Mouse (Mus musculus): Measurements from ENCODE around the gene Upf1. TPM values are rescaled to one million over a fixed set of nuclear protein-coding genes. Genes with fewer than 3 reads are reported as not detected.

Upf1 gene
- polyA plus RNA-seq (2012; rRNA removed): 19.1 and 21.6 TPM in 2 replicates

DNA sequence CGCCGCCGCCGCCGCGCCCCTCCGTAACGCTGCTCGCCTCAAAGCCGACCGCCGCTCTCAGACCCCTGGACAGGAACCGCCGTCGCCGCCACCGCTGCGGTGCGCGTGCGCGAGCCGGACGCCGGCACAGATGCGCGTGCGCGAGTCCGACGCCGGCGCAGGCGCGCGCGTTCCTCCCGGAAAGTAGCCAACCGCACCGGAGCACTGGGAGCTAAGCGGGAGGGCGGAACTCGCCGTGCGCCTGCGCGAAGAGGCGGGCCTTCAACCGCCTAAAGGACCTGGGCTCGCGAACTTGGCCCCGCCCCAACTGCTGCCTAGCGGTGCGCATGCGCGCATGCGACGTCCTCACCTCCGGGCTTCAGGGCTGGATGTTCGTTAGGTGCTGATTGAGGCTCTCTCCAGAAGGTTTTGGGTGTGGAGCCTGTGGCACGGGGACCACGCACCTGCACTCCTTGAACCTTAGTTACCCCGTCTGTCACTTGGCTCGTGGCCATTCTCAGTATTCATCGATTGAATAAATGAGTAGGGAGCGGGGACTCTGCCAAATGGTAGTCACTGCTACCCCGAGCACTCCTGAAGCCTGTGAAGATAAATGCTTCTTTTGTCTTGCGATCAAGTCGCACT, at the start of gene Upf1:
Gene Upf1, minus strand, starts transcription at position 85 of the 624 bp plus-strand sequence.

GRCm38 (mm10) chr8:70373397-70374317, 20.6 kb upstream of the Upf1 start, which contains the start of gene Comp:
Comp (plus strand) TSS chr8:70373558.

DNA sequence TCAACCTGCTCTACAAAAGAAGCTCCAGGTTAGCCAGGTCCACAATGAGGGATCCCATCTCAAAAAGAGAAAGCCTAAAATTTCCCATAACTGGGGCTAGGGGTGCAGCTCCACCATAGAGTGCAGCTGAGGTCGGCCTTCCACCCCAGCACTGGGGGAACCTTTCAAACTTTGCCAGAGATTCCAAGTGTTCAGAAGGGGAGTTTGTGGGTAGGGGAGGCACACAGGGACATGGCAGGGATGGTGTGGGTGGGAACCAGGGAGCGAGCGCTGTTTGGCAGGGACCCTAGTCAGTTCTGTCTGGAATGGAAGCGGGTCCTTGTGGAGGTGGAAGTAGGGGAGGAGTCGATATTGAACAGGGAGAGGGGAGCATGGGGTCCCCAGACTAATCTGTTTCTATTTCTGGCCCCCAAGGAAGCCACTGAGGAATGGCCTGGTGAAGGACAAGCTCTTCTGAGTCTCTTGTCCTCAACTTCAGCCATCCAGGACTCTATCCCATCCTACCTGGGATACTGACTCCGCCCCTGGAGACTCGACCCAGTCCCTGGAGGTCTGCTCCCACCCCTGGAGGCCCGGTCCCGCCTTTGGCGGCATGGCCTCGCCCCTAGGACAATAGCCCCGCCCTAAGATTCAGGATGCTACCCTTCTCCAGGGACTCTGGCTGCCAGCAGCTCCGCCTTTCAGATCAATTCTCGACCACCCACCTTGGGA, 23.8 kb downstream of the Upf1 start, which contains the start of gene Gdf1:
Gene Gdf1, plus strand, starts transcription at position 694 of the 711 bp plus-strand sequence.

DNA sequence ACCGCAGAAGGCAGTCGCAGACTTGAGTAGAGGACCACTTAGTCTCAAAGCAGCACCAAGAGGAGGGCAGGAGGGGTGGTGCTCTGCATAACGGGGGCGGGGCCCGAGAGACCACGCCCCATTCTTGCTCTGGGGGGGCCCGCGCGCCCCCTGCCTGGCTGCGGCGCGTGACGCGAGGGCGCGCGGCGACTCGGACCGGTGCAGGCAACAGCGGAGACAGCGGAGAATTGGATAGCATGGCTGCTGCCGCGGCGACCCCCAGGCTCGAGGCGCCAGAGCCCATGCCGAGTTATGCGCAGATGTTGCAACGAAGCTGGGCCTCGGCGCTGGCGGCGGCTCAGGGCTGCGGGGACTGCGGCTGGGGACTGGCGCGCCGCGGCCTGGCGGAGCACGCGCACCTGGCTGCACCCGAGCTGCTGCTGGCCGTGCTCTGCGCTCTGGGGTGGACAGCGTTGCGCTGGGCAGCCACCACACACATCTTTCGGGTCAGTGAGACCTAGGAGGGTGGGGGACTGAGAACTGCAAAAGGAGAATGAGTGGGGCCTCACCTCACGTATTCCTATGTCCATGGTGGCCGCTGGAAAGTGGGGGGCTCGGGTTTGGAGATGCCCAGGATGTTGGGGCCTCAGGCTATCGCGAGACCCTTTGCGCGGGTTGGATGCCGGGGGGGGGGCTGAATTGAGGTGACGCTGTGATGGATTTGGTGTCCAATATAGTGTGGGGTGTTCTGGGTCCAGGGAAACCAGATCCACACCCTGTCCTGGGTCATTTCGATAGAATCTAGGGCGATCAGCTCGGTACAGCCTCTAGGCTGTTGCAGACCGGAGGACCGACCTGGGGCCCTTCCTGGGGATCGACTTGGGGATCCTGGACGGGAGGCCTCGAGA, 37.2 kb downstream of the Upf1 start, which contains the start of gene Cers1:
Gene Cers1, plus strand, starts transcription at position 152 of the 887 bp plus-strand sequence.

GRCm38 (mm10) chr8:70302358-70302890, 50.7 kb downstream of the Upf1 start, which contains the start of the genes Ddx49 and Cope:
Ddx49 (minus strand) TSS chr8:70302489.
Cope (plus strand) TSS chr8:70302518.

DNA sequence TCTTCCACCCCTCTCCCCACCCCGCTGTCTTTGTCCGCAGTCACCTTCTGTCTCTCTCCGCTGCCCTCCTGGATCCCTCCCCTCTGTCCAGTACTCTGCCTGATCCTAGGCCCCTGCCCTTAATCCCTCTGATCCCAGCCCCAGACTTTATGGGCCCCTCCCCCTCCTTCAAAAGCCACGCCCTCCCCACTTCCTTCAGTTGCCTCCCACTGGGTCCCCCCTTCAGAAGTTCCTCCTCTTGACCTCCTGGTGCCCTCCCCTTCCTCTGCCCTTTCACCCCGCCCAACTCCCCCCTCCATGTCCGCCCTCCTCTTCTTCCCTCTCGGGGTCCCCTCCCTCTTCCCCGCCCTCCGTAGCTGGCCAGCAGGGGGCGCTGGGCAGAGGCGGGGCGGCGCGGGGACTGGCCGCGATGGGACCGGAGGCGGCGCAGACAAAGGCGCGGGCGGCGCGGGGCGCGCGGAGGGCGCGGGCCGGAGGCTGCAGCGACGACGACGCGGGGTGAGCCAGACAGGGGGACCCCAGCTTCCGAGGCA, 70.4 kb downstream of the Upf1 start, which contains the start of gene Homer3:
Gene Homer3, plus strand, starts transcription at position 225 of the 533 bp plus-strand sequence.

Other genes starting within 250 kb of the Upf1 start
- 0.04 TPM in 1 of 2 replicates, not detected in the other for gene Ncan, start 232.4 kb downstream of the Upf1 start, polyA plus RNA-seq (2012; rRNA removed)
- gene Nr2c2ap, start 221.9 kb downstream of the Upf1 start, polyA plus RNA-seq (2012; rRNA removed): 6.0 and 7.6 TPM in 2 replicates
- gene Rfxank, start 214.1 kb downstream of the Upf1 start, polyA plus RNA-seq (2012; rRNA removed): 15.6 and 18.6 TPM in 2 replicates
- gene Borcs8, start 213.8 kb downstream of the Upf1 start, polyA plus RNA-seq (2012; rRNA removed): 32.5 and 46.3 TPM in 2 replicates
- 0.16 and 0.40 TPM in 2 replicates for gene Mef2b, start 213.6 kb downstream of the Upf1 start, polyA plus RNA-seq (2012; rRNA removed)
- gene Tmem161a, start 180.9 kb downstream of the Upf1 start, polyA plus RNA-seq (2012; rRNA removed): 96.3 and 97.2 TPM in 2 replicates
- gene Slc25a42, start 141.0 kb downstream of the Upf1 start, polyA plus RNA-seq (2012; rRNA removed): 14.0 and 18.8 TPM in 2 replicates
- 11.0 and 11.3 TPM in 2 replicates for gene Sugp2, start 119.1 kb downstream of the Upf1 start, polyA plus RNA-seq (2012; rRNA removed)
- 11.8 and 15.5 TPM in 2 replicates for gene Armc6, start 118.8 kb downstream of the Upf1 start, polyA plus RNA-seq (2012; rRNA removed)
- 16.3 and 20.1 TPM in 2 replicates for gene Homer3, start 70.5 kb downstream of the Upf1 start, polyA plus RNA-seq (2012; rRNA removed)
- gene Ddx49, start 50.8 kb downstream of the Upf1 start, polyA plus RNA-seq (2012; rRNA removed): 27.2 and 35.4 TPM in 2 replicates
- gene Cope, start 50.8 kb downstream of the Upf1 start, polyA plus RNA-seq (2012; rRNA removed): 316 and 417 TPM in 2 replicates
- gene Cers1, start 37.5 kb downstream of the Upf1 start, polyA plus RNA-seq (2012; rRNA removed): 0.60 and 0.78 TPM in 2 replicates
- gene Gdf1, start 23.5 kb downstream of the Upf1 start, polyA plus RNA-seq (2012; rRNA removed): 2.0 and 2.2 TPM in 2 replicates
- 0.14 and 0.28 TPM in 2 replicates for gene Comp, start 20.3 kb upstream of the Upf1 start, polyA plus RNA-seq (2012; rRNA removed)
- 9.5 and 10.2 TPM in 2 replicates for gene Crtc1, start 86.3 kb upstream of the Upf1 start, polyA plus RNA-seq (2012; rRNA removed)
- 20.8 and 22.8 TPM in 2 replicates for gene Klhl26, start 123.7 kb upstream of the Upf1 start, polyA plus RNA-seq (2012; rRNA removed)
- gene Tmem59l, start 134.1 kb upstream of the Upf1 start, polyA plus RNA-seq (2012; rRNA removed): 1.1 and 2.1 TPM in 2 replicates
- gene Crlf1, start 139.9 kb upstream of the Upf1 start, polyA plus RNA-seq (2012; rRNA removed): 3.8 and 8.9 TPM in 2 replicates
- 97.6 and 155 TPM in 2 replicates for gene Rex1bd, start 153.5 kb upstream of the Upf1 start, polyA plus RNA-seq (2012; rRNA removed)
- 632 and 635 TPM in 2 replicates for gene Uba52, start 157.5 kb upstream of the Upf1 start, polyA plus RNA-seq (2012; rRNA removed)
- 182 and 242 TPM in 2 replicates for gene Fkbp8, start 174.4 kb upstream of the Upf1 start, polyA plus RNA-seq (2012; rRNA removed)
- 39.8 and 46.2 TPM in 2 replicates for gene Kxd1, start 174.7 kb upstream of the Upf1 start, polyA plus RNA-seq (2012; rRNA removed)
- gene Ell, start 186.2 kb upstream of the Upf1 start, polyA plus RNA-seq (2012; rRNA removed): 18.0 and 18.3 TPM in 2 replicates
- gene Isyna1, start 241.1 kb upstream of the Upf1 start, polyA plus RNA-seq (2012; rRNA removed): 48.7 and 85.8 TPM in 2 replicates

All from stomach, adult 2 months (tissue).